Mouse (Mus musculus): Measurements from ENCODE around the gene Dcbld2. TPM values are rescaled to one million over a fixed set of nuclear protein-coding genes. Genes with fewer than 3 reads are reported as not detected.
A peak's percentile ranks its signal among the peaks of the same experiment; 100 is the strongest.

The Dcbld2 gene
- total and polyA plus RNA-seq, 2 experiments from 2014 or later: 3.0 to 24.7 TPM

DNA sequence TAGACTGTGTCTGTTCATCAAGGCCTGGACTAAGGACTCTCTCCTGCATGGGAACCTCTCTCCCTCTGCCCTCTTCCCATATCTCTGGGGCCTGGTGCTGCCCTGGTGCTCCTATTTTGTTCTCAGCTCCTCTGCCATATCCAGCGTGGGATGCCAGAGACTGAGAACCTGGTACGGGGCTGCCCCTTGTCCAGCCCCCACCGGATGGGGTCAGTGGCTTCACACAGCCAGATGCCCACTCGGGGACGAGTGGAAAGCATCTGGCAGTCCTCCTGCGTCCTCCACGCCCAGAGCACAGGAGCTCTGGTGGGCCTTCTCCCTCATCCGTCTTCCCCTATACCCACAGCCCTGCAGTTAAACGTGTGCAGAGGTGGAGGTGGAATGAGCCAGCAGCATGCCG lies 52.1 kb downstream of the Dcbld2 start:
- WGBS: 93% methylated on average over 10 of the region's 10 CpGs
- Histone ChIP-seq H3K4me1 (ENCODE audit: insufficient read depth) (no peaks in the 10 kb centered on the region), H3K36me3 (ENCODE audit: insufficient read depth) (peaks cover 38% of the 10 kb centered on the region), H3K4me2 (ENCODE audit: low read depth) (no peak overlapping the region), H3K9ac (no peak overlapping the region), H3K27ac (ENCODE audit: low read depth, low read length) (no peak overlapping the region), H3K4me3 (ENCODE audit: low read depth, low read length) (no peak overlapping the region), H3K9me3 (ENCODE audit: low read length) (no peaks in the 10 kb centered on the region), H3K27me3 (ENCODE audit: insufficient read depth, low read length) (no peaks in the 10 kb centered on the region)
- ATAC-seq: no peak
- no peak for TF ChIP-seq CTCF (IDR thresholded peaks at IDR 0.05; ENCODE audit: low read depth)
- DNase-seq: no peak

DNA sequence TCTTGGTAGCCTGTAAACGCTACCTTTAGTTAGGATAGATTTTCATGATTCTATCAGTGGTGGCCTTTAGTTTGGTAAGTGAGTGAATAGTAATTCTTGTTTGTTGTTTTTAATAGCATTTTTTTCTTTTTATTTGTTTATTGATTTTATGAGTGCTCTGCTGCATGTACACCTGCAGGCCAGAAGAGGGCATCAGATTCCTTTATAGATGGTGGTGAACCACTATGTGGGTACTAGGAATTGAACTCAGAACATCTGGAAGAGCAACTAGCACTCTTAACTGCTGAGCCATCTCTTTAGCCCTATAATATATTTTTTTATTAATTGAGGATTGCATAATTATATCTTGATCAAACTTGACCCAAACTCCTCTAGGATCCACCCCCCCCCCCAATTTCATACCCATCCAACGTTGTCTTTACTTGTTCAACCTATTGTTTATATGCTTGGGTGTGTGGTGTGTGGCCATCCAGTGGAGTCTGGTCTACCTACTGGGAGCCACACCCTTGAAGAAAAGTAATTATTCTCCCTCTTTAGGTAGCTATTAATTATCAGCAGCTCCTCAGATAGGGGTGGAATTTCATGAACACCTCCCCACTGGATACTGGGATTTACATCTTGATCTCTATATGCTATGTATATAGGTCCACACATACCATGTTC lies 53.7 kb downstream of the Dcbld2 start:
- ATAC-seq: no peak
- H3K9me3 ChIP-seq (ENCODE audit: low read length): no peaks in the 10 kb centered on the region
- no peak for DNase-seq
- no peaks in the 10 kb centered on the region for H3K27me3 ChIP-seq (ENCODE audit: insufficient read depth, low read length)
- peaks cover 45% of the 10 kb centered on the region for H3K36me3 ChIP-seq (ENCODE audit: insufficient read depth)
- no peak overlapping the region for H3K27ac ChIP-seq (ENCODE audit: low read depth, low read length)
- H3K9ac ChIP-seq: no peak overlapping the region
- TF ChIP-seq CTCF (IDR thresholded peaks at IDR 0.05; ENCODE audit: low read depth): peak; percentile 48
- no peak overlapping the region for H3K4me3 ChIP-seq (ENCODE audit: low read depth, low read length)
- WGBS: 96% methylated on average over 2 of the region's 2 CpGs
- H3K4me2 ChIP-seq (ENCODE audit: low read depth): no peak overlapping the region
- no peaks in the 10 kb centered on the region for H3K4me1 ChIP-seq (ENCODE audit: insufficient read depth)

DNA sequence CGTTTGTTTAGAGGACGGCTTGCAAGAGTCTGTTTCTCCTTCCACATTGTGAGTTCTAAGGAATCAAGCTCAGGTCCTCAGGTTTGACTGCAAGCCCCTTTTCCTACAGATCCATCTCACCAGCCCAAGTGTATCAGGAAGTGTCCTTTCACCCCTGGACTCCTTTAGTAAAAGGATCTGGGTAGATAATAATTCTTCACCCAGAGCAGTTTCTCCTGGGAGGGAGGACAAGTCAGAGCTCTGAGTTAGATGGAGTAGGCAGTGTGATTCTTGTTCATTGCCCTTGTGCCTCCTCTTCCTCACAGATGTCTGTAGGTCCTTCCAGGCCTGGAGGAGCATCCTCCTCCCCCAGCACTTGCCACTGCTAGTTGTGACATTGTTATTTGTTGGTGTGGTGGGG lies 54.3 kb downstream of the Dcbld2 start:
- Histone ChIP-seq H3K27ac (ENCODE audit: low read depth, low read length) (no peak overlapping the region), H3K36me3 (ENCODE audit: insufficient read depth) (peaks cover 48% of the 10 kb centered on the region), H3K4me2 (ENCODE audit: low read depth) (no peak overlapping the region), H3K9me3 (ENCODE audit: low read length) (no peaks in the 10 kb centered on the region), H3K9ac (no peak overlapping the region), H3K4me1 (ENCODE audit: insufficient read depth) (no peaks in the 10 kb centered on the region), H3K27me3 (ENCODE audit: insufficient read depth, low read length) (no peaks in the 10 kb centered on the region), H3K4me3 (ENCODE audit: low read depth, low read length) (no peak overlapping the region)
- ATAC-seq (no peak), DNase-seq (no peak)
- 94% methylated on average over 2 of the region's 2 CpGs for WGBS
- no peak for TF ChIP-seq CTCF (IDR thresholded peaks at IDR 0.05; ENCODE audit: low read depth)

DNA sequence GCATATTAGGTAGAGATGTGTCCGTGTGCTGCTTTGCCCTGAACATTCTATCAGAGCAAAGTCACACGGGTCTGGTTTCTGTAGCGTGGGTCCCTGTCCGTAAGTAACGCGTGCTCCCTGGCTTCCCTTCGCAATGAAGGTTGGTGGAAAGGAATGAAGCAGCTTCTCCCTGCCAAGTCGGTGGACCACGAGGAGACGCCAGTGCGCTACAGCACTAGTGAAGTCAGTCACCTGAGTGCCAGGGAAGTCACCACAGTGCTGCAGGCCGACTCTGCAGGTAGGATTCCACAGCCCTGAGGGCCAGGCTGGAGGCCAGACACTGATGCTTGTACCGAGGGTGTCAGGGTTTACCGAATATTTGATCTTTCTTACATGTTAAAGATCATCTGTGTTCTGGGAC lies 55.8 kb downstream of the Dcbld2 start:
- H3K4me1 ChIP-seq (ENCODE audit: insufficient read depth): no peaks in the 10 kb centered on the region
- H3K27ac ChIP-seq (ENCODE audit: low read depth, low read length): no peak overlapping the region
- DNase-seq: no peak
- no peak overlapping the region for H3K4me2 ChIP-seq (ENCODE audit: low read depth)
- peaks cover 42% of the 10 kb centered on the region for H3K36me3 ChIP-seq (ENCODE audit: insufficient read depth)
- no peaks in the 10 kb centered on the region for H3K27me3 ChIP-seq (ENCODE audit: insufficient read depth, low read length)
- no peak for ATAC-seq
- WGBS: 93% methylated on average over 14 of the region's 14 CpGs
- H3K9ac ChIP-seq: no peak overlapping the region
- H3K4me3 ChIP-seq (ENCODE audit: low read depth, low read length): no peak overlapping the region
- H3K9me3 ChIP-seq (ENCODE audit: low read length): no peaks in the 10 kb centered on the region
- no peak for TF ChIP-seq CTCF (IDR thresholded peaks at IDR 0.05; ENCODE audit: low read depth)

DNA sequence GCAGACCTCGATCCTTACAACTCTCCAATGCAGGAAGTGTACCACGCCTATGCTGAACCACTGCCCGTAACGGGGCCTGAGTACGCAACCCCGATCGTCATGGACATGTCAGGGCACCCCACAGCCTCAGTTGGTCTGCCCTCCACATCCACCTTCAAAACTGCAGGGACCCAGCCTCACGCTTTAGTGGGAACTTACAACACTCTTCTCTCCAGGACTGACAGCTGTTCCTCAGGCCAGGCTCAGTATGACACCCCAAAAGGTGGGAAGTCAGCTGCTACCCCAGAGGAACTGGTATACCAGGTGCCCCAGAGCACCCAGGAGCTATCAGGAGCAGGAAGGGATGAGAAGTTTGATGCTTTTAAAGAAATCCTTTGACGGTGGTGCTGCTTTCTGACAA lies 57.2 kb downstream of the Dcbld2 start:
- DNase-seq: no peak
- H3K4me3 ChIP-seq (ENCODE audit: low read depth, low read length): no peak overlapping the region
- no peaks in the 10 kb centered on the region for H3K9me3 ChIP-seq (ENCODE audit: low read length)
- no peak for ATAC-seq
- H3K9ac ChIP-seq: no peak overlapping the region
- no peaks in the 10 kb centered on the region for H3K27me3 ChIP-seq (ENCODE audit: insufficient read depth, low read length)
- H3K4me1 ChIP-seq (ENCODE audit: insufficient read depth): no peaks in the 10 kb centered on the region
- no peak for TF ChIP-seq CTCF (IDR thresholded peaks at IDR 0.05; ENCODE audit: low read depth)
- no peak overlapping the region for H3K27ac ChIP-seq (ENCODE audit: low read depth, low read length)
- H3K4me2 ChIP-seq (ENCODE audit: low read depth): no peak overlapping the region
- peaks cover 36% of the 10 kb centered on the region for H3K36me3 ChIP-seq (ENCODE audit: insufficient read depth)
- 94% methylated on average over 9 of the region's 9 CpGs for WGBS

DNA sequence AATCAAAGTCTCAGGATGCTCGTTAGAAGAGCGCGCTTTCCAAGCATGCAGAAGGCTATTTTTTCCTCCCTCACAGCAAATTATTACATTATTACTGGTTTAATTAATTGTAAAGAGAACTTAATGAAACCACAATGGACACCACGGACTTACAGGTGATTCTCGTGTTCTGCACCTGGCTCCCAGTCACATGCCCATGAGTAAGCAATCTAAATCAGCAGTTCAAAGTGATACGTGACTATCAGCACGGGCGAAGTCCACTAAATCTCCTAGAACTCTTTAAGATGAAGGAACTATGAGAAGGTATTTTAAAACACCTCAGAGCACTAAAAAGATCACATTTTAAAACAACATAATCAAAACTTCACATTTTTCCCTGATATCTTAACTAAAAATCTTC lies 61.8 kb downstream of the Dcbld2 start:
- WGBS: 81% methylated on average over 8 of the region's 8 CpGs
- no peak for ATAC-seq

DNA sequence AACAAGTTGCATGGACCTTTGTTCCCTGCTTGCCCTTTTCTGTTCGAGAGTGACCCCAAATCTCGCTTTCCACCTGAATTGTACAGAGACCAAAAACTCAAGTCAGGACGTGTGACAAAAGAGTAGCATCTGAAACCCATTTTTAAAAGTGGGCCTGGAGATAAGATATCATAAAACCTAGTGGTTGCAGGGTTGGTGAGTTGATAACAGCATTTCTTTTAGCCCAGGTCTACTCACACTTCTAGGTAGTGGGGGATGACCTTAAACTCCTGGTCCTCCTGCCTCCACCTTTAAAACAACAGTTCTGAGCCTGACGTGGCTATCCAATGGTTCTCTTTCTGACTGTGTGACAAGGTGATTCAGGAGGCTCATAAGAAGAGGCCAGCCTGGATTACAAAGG lies 62.6 kb downstream of the Dcbld2 start:
- no peak for TF ChIP-seq CTCF (IDR thresholded peaks at IDR 0.05; ENCODE audit: low read depth)
- Histone ChIP-seq H3K9ac (no peak overlapping the region), H3K4me3 (ENCODE audit: low read depth, low read length) (no peak overlapping the region), H3K36me3 (ENCODE audit: insufficient read depth) (peaks cover 9% of the 10 kb centered on the region; the same call in 1 of the 2 replicates), H3K27ac (ENCODE audit: low read depth, low read length) (no peak overlapping the region), H3K4me2 (ENCODE audit: low read depth) (no peak overlapping the region), H3K9me3 (ENCODE audit: low read length) (no peaks in the 10 kb centered on the region), H3K27me3 (ENCODE audit: insufficient read depth, low read length) (no peaks in the 10 kb centered on the region), H3K4me1 (ENCODE audit: insufficient read depth) (no peaks in the 10 kb centered on the region)
- ATAC-seq: no peak
- WGBS: 86% methylated on average over 4 of the region's 4 CpGs
- DNase-seq: no peak

More for the DNA sequence above, 61.8 kb downstream of the Dcbld2 start:
- no peak overlapping the region for H3K27ac ChIP-seq (ENCODE audit: low read depth, low read length)
- TF ChIP-seq CTCF (IDR thresholded peaks at IDR 0.05; ENCODE audit: low read depth): no peak
- no peak overlapping the region for H3K9ac ChIP-seq
- no peak overlapping the region for H3K4me3 ChIP-seq (ENCODE audit: low read depth, low read length)
- no peaks in the 10 kb centered on the region for H3K9me3 ChIP-seq (ENCODE audit: low read length)
- H3K27me3 ChIP-seq (ENCODE audit: insufficient read depth, low read length): no peaks in the 10 kb centered on the region
- no peak overlapping the region for H3K4me2 ChIP-seq (ENCODE audit: low read depth)
- H3K36me3 ChIP-seq (ENCODE audit: insufficient read depth): peaks cover 16% of the 10 kb centered on the region
- no peaks in the 10 kb centered on the region for H3K4me1 ChIP-seq (ENCODE audit: insufficient read depth)
- no peak for DNase-seq
